Mouse (Mus musculus): ENCODE data around the gene Asic5.

DNA sequence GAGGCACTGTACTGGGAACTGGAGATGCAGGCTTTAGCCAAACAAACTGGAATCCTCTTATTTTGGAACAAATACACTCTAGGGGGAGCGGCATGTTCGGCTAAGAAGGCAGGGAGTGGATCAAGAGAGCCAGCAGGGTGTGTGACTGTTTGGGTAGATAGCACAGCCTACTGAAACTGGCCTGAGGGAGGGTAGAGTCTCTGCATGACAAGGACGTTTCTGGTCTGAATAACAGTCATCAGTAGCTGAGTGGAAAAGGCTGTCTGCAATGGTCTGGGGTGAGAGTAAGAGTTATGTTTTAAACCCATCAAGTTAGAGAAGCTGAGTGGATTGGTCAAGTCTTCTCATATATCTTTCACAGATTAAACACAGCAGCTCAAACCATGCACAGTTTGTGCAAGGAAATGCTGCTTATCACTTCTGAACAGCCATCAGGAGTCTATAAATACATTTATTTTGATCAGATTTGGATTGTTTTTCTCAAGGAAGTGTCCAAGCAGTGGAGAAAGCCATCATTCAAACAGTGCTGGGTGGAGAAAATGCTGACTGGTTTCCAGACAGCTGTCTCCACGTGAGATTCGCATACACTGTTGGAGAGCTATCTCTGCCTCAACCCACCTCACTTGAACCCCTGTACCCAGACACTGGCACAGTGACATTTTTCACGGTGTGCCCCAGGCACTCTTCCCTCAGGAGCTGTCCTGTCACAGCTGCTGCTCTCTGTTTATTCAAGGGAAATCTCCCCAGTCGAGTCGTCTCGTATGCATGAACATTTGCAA, 79.5 kb downstream of the Asic5 start:
- TF ChIP-seq POLR2A (IDR thresholded peaks at IDR 0.05; ENCODE audit: borderline replicate concordance, extremely low read depth, insufficient read depth, insufficient read length, poor library complexity, severe bottlenecking) (no peak), CTCF (IDR thresholded peaks at IDR 0.05; ENCODE audit: borderline replicate concordance, extremely low read depth, insufficient read depth, insufficient read length) (no peak)
